Mouse (Mus musculus): ENCODE measurements around the gene Fpr3.
"Not testable (repeated sequence)": the region's sequence is repeated elsewhere in the genome, so short reads cannot be mapped to it uniquely, and the experiment has no call there.

Gene Fpr3

GRCm38 (mm10) chr17:17887774-17888248, at the start of gene Fpr3, which contains the start of gene Fpr2:
Fpr3 (plus strand) TSS chr17:17887852.
Fpr2 (plus strand) TSS chr17:17887824.
- DNase-seq (ENCODE audit: low spot score) = no peak

DNA sequence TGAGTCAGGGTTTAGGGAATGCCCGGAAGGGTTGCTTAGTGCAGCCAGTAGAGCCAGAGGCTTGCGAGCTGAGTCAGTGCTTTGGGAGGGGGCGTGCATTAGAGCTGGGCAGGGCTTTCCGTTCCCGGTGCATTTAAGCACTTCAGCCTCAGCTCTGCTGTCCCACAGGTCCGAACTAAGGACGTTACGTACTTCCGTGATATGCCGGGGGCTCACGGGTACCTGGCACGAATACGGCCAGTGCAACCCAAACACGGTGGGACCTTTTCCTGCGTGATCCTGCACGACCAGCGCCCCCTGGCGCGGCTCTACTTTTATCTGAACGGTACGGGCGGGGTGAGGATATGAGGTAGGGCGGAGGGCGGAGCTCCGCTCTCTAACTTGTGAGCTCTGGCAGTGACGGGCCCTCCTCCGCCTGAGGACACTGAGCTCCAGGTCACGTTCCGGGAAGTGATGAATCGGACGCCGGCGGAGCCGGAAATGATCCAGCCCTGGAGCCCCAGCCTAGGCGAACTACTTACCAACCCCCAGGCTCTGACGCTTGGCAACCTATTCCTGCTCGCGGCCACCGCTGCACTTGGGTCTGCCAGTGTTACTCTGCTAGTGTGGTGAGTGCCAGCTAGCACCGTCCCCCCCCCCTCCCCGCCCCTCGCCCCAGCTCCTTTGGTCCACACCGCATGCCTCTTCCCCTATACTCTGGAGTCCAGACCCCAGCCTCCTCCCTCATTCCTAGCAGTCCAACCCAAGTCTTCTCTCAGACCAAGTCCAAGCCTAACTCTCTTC, 49.5 kb upstream of the Fpr3 start:
- DNase-seq (ENCODE audit: low spot score) = peak; percentile 91

DNA sequence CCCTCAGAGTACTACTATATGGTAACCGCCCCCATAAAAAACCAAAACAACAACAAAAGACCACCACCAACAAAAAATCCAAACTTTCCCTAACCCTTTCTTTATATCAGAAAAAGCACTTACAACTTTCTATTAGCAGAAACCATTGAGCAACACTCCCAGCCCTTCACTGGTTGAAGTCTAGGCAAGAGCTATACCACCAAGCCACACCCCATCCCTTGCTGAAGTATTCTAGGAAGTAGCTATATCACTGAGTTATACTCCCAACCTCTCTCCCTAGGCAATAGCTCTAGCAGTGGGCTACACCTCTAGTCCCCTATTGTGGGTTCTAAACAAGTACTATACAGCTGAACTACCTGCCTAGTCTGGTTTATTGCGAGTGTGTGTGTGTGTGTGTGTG, 48.4 kb upstream of the Fpr3 start:
- no peak for DNase-seq (ENCODE audit: low spot score)

DNA sequence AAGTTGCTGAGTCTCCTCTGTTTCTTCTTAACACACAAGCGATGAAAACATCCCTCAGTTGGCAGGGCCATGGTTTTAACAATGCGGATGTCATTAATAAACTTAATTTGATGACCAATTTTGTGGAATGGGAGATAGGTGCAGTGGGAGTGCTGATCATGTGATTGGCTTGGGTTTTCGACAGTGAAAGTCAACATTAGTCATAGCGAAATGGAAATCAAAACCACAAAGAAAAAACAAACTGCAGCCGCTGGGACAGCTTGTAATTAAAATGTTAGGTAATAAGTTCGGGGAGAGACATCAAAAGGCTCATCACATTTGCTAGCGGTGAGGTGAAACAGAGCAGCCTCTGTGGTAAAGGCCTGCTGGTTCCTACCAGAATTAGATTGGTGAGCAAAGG, 46.9 kb upstream of the Fpr3 start:
- DNase-seq (ENCODE audit: low spot score) = peak; percentile 53

DNA sequence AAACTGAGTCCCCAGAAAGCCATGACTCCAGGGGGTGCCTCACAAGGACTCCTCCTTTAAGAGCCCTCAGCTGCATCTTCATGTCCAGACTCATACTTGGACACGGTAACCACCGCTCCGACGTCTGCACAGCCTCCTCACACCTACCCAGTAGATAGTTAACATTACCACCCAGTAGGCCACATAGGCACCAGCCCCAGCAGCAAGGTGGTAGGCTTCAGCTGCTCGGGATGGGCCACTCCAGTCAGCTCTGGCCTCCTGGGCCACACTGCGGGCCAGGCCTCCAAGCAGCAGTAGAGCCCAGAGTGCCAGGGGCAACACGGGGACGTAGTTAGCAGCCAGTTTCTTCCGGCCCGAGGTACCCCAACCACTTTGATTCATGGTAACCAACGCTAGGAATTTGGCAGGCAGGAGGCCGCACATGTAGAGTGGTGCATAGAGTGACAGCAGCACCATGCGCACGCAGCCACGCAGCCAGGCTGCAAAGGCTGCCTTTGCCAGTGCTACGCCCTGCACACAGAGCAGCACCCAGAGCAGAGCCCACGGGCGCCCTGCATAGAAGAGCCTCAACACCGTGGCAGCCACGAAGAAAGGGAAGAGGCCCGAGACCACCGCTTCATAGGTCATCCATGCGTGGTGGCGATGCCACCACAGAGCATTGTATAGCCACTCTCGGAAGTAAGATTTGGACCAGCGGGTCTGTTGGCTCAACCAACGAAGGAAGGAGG, 44.0 kb upstream of the Fpr3 start:
- DNase-seq (ENCODE audit: low spot score) = no peak

- DNase-seq (ENCODE audit: low spot score) = not testable (repeated sequence)
These were observed 43.0 kb upstream of the Fpr3 start for GRCm38 (mm10) chr17:17844606-17845005.

GRCm38 (mm10) chr17:17845187-17846027, 42.2 kb upstream of the Fpr3 start:
- DNase-seq (ENCODE audit: low spot score) = no peak

GRCm38 (mm10) chr17:17848988-17849387, 38.7 kb upstream of the Fpr3 start:
- no peak for DNase-seq (ENCODE audit: low spot score)

GRCm38 (mm10) chr17:17849906-17850712, 37.5 kb upstream of the Fpr3 start:
- no peak for DNase-seq (ENCODE audit: low spot score)

DNA sequence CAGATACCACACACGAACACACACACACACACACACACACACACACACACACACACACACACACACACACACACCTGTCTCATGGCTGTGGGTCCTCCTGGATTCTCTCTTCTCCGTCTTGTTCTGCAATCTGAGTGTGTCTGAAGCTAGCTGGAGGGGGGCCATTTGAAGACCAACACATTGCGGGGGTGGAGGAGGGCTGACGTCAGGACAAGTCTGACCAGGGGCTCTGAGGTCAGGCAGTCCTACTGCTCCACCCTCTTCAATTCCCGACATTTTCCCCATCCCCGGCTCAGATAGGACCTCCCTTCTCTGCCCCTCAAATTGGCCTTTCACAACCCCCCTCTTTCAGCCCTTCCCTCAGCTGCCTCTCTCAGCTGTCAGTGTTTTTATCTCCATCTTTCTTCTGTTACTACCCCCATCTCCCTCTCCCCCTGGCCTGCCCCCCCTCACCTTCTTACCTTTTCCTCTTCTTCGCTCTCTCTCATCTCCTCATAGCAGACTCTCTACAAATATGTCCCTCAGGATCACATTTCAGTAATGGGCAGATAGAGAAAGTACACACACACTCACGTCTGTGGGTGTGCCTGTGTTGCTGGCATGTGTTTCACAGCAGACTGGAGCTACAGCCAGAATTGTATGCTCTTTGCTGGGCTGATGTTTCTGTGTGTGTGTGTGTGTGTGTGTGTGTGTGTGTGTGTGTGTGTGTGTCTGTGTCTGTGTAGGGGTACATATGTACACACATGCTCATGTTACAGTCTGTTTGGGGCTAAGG, 32.4 kb upstream of the Fpr3 start, which contains the start of gene Has1:
TSS of gene Has1 (minus strand) at position 142 of the 775 bp plus-strand sequence.
- DNase-seq (ENCODE audit: low spot score) = no peak

DNA sequence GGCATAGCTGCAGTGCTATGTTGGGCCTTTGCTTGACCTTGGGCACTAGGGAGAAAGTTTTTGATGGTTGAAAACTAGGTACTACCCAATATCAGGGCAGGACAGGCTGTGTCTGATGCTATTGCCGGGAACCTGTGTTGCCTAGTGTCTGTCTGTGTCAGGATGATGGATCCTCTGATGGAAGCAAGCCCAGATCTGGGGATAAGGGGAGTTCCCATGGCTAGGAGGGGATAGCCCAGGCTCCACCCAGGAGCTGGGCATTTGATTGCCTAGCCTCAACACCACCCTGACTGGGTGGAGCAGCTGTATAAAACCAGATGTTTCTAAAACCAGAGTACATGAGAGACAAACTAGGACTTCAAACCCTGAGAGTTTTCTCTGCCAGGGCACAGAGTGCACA, 31.0 kb upstream of the Fpr3 start:
- no peak for DNase-seq (ENCODE audit: low spot score)

- DNase-seq (ENCODE audit: low spot score) = peak; percentile 44
These were observed 30.2 kb upstream of the Fpr3 start for GRCm38 (mm10) chr17:17857446-17857845.

DNA sequence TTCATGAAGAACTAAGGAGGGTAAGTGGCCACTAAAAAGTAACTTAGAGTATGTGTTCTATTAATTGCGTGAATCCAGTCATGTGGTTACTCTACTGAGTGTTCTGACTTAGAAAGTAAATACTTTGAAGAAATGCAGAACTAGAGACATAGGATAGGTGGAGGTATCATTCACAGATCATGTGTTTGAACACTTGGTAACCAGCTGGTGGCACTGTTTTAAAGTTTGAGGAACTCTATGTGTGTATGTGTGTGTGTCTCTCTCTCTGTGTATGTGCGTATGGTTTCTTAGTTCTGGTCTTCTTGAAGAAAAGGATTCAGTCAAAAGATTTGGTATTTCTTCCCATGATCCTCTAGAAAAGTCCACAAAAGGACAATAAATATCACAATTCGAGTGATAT, 27.5 kb upstream of the Fpr3 start:
- DNase-seq (ENCODE audit: low spot score) = no peak

DNA sequence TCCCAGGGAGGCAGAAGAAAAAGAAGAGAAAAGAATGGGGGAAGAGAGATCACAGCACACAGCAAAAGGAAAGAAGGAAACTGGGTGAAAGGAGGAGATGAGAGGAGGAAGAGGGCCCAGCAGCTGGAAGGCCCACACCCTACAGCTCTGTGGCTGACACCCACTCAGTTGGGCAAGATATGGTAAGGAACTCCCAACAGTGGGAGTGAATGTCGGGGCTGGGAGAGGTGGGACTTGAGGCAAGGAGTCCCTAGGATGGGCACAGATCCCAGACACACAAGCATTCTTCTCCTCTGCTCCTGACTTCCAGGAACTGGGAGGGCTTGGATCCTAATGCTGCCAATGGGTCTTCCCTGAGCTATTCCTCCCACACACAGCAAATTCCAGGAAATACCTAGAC, 25.3 kb upstream of the Fpr3 start:
- no peak for DNase-seq (ENCODE audit: low spot score)

- no peak for DNase-seq (ENCODE audit: low spot score)
These were observed 22.5 kb upstream of the Fpr3 start for GRCm38 (mm10) chr17:17865168-17865567.

DNA sequence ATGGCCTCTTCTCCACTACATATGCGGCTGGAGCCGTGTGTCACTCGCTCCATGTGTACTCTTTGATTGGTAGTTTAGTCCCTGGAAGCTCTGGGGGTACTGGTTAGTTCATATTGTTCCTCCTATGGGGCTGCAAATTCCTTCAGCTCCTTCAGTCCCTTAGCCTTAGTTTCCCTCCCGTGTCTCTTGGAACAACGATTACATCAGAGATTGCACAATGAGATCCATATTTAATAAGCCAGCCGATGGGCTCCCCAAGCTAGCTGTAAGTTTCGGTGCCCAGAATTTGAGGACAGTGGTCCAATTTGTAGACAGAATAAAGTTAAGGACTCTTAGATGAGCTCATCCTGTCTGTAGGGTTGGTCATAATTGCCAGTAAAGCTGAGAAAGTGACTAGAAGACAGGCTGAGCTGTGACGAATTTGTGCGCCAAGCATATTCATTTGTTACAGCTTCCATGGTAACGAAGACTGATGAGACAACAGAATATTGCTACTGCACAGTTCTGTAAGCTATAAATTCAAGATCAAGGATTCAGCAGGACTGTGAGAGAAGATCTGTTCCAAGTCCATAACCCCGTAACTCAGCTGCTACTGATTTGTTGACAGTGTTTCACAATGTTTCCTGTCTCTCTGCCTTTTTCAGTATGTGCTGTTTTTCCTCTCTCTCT, 20.7 kb upstream of the Fpr3 start:
- DNase-seq (ENCODE audit: low spot score) = no peak

DNA sequence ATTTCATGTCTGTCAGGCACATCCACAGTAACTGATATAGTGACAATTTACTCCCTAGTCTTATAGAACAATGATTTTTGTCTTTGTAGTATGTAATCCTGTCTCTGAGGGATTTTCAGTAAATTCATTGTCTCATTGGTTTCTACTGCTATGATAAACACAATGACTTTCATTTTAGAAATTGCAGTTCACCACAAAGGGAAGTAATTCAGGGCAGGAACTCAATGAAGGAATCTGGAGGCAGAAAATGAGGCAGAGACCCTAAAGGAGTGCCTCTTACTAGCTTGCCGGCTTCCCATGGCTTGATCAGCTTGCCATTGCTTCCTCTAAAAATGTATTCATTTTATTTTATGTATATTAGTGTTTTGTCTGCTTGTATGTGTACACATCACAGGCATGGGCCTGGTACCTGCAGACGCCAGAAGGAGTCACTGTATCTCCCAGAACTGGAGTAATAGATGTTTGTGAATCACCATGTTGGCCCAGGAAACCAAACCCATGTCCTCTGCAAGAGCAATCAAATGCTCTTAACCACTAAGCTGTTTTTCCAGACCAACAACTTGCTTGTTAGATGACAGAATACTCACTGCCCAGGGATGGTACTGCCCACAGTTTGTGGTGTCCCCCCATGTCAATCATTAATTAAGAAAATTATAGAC, 16.6 kb upstream of the Fpr3 start:
- no peak for DNase-seq (ENCODE audit: low spot score)

DNA sequence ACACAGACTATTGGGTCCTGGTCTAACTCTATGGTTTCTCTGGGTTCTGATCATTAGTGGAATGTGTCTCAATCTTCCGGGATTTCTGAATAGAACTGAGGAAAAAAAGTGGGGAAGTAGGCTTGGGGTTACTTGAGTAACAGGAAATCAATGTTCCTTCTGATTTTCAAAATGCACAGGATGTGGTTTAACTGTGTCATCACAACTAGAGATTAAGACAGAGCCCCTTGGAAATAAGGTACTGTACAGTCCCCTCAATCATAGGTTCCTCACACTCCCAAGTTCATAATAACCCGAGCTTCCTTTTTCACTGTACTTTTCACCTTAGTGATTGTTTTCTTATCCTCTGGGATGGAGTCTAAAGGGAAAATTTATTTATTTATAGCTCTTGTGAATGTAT, 16.0 kb upstream of the Fpr3 start:
- DNase-seq (ENCODE audit: low spot score) = no peak

DNA sequence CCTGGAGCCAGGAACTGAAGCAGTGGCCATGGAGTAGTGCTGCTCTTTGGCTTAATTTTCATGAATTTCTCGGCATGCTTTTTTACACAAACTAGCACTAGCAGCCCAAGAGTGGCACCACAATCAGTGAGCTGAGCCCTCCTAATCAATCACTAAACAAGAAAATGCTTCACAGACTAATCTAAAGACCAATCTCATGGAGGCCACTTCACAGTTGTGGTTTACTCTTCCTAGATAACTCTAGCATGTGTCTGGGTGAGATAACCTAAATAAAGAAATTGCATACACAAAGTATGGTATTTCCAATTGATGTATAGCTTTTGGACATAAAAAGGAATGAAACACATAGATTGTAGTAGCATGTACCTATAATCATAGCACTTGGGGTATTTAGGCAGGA, 8.3 kb upstream of the Fpr3 start:
- DNase-seq (ENCODE audit: low spot score) = no peak

GRCm38 (mm10) chr17:17882672-17883071, 5.0 kb upstream of the Fpr3 start:
- no peak for DNase-seq (ENCODE audit: low spot score)
